Mouse (Mus musculus): ENCODE data around the gene Unc13a. TPM values are rescaled to one million over a fixed set of nuclear protein-coding genes. Genes with fewer than 3 reads are reported as not detected.

Unc13a gene
- polyA plus RNA-seq, 1 experiment from 2014 or later = 1.2 TPM

DNA sequence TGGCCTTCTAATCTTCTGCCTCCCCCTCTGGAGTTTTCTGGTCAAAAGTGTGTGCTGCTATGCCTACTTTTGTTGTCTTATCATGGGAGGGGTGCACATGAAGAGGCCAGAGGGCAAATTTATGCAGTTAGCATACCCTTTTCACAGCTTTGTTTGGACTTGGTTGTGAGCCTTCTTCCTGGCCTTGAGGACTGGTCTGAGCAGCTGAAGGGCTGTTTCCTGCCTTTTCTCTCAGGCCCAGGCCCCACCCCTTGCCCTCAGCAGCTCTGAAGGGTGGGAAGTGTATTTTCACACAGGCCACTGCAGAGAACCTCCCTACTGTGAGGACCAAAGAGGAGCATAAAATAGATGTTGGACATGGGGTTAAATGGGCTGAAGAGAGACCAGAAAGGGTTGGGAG is 6.0 kb upstream of the Unc13a start:
- H3K36me3 ChIP-seq (replicated peaks; ENCODE audit: control insufficient read depth, insufficient read depth, low read depth, low read length) = no peaks in the 10 kb centered on the region
- H3K4me2 ChIP-seq (ENCODE audit: low read depth, low read length) = no peak overlapping the region
- ATAC-seq (replicated peaks; ENCODE audit: insufficient number of reproducible peaks, low FRiP score, low TSS enrichment, low read depth) (no peak), DNase-seq (ENCODE audit: low spot score) (no peak)
- peaks cover 56% of the 10 kb centered on the region for H3K27me3 ChIP-seq (ENCODE audit: control insufficient read depth, insufficient read depth, low read length)
- H3K4me1 ChIP-seq (ENCODE audit: control insufficient read depth, insufficient read depth, low read length) = peaks cover 3% of the 10 kb centered on the region
- no peak overlapping the region for H3K9ac ChIP-seq (replicated peaks; ENCODE audit: low read length)
- H3K4me3 ChIP-seq (ENCODE audit: low read depth, low read length) = no peak overlapping the region
- no peak overlapping the region for H3K27ac ChIP-seq (replicated peaks; ENCODE audit: low read depth, low read length)
- H3K9me3 ChIP-seq (replicated peaks; ENCODE audit: control insufficient read depth, low read length) = no peaks in the 10 kb centered on the region

- Histone ChIP-seq H3K4me2 (ENCODE audit: low read depth, low read length) (peak overlapping the region; percentile 87; the same call in 1 of the 2 replicates), H3K4me3 (ENCODE audit: low read depth, low read length) (peak overlapping the region; percentile 57), H3K4me1 (ENCODE audit: control insufficient read depth, insufficient read depth, low read length) (peaks cover 3% of the 10 kb centered on the region), H3K9ac (replicated peaks; ENCODE audit: low read length) (peak overlapping the region; percentile 61), H3K27me3 (ENCODE audit: control insufficient read depth, insufficient read depth, low read length) (peaks cover 48% of the 10 kb centered on the region), H3K36me3 (replicated peaks; ENCODE audit: control insufficient read depth, insufficient read depth, low read depth, low read length) (no peaks in the 10 kb centered on the region), H3K9me3 (replicated peaks; ENCODE audit: control insufficient read depth, low read length) (no peaks in the 10 kb centered on the region), H3K27ac (replicated peaks; ENCODE audit: low read depth, low read length) (no peak overlapping the region)
- ATAC-seq (replicated peaks; ENCODE audit: insufficient number of reproducible peaks, low FRiP score, low TSS enrichment, low read depth) (no peak), DNase-seq (ENCODE audit: low spot score) (no peak)
- 54% methylated on average over 9 of the region's 9 CpGs for WGBS
Observed at GRCm38 (mm10) chr8:71676803-71677202, 5.2 kb upstream of the Unc13a start.

GRCm38 (mm10) chr8:71676020-71676741 is 4.6 kb upstream of the Unc13a start, which contains the start of gene Jak3:
Gene Jak3 (plus strand): TSS chr8:71676296.
- 2% methylated on average over 39 of the region's 40 CpGs for WGBS
- peak; percentile 62 for DNase-seq (ENCODE audit: low spot score)
- Histone ChIP-seq H3K4me3 (ENCODE audit: low read depth, low read length) (peak within 1 kb of the TSS; percentile 57), H3K9me3 (replicated peaks; ENCODE audit: control insufficient read depth, low read length) (no peaks in the 10 kb centered on the region), H3K27me3 (ENCODE audit: control insufficient read depth, insufficient read depth, low read length) (peaks cover 45% of the 10 kb centered on the region), H3K4me1 (ENCODE audit: control insufficient read depth, insufficient read depth, low read length) (peaks cover 5% of the 10 kb centered on the region), H3K27ac (replicated peaks; ENCODE audit: low read depth, low read length) (no peak within 1 kb of the TSS), H3K4me2 (ENCODE audit: low read depth, low read length) (peak within 1 kb of the TSS; percentile 87), H3K36me3 (replicated peaks; ENCODE audit: control insufficient read depth, insufficient read depth, low read depth, low read length) (no peaks in the 10 kb centered on the region), H3K9ac (replicated peaks; ENCODE audit: low read length) (peak within 1 kb of the TSS; percentile 61)
- no peak for ATAC-seq (replicated peaks; ENCODE audit: insufficient number of reproducible peaks, low FRiP score, low TSS enrichment, low read depth)

DNA sequence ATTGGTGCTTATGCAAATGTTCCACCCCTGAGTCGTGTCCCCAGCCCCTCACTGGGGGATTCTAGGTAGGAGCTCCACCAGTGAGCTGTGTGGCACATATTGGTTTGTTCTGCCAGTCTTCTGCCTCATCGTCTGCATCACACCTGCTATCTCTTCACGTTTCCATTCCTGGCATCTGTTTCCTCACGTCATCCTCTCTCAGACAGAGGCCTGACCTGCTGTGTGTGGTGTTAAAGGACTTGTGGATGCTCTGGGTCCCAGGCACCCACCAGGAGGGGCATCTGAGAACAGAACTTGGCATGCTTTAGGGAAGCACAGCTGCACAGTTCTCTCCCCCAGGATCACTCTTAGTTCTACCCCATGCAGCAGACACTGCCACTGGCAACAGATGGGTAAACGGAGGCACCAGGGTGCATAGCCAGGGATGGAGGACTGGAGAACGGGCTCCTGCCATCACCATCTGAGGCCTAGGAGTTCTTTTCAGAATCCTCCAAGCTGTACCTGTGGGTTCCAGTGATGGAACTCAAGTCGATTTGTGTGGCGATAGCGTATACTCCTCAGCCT is 4.0 kb upstream of the Unc13a start:
- Histone ChIP-seq H3K36me3 (replicated peaks; ENCODE audit: control insufficient read depth, insufficient read depth, low read depth, low read length) (no peaks in the 10 kb centered on the region), H3K4me1 (ENCODE audit: control insufficient read depth, insufficient read depth, low read length) (peaks cover 5% of the 10 kb centered on the region), H3K27ac (replicated peaks; ENCODE audit: low read depth, low read length) (no peak overlapping the region), H3K9me3 (replicated peaks; ENCODE audit: control insufficient read depth, low read length) (no peaks in the 10 kb centered on the region), H3K9ac (replicated peaks; ENCODE audit: low read length) (no peak overlapping the region; the same call in 1 of the 2 replicates), H3K27me3 (ENCODE audit: control insufficient read depth, insufficient read depth, low read length) (peaks cover 43% of the 10 kb centered on the region), H3K4me2 (ENCODE audit: low read depth, low read length) (no peak overlapping the region; the same call in 1 of the 2 replicates), H3K4me3 (ENCODE audit: low read depth, low read length) (no peak overlapping the region)
- ATAC-seq (replicated peaks; ENCODE audit: insufficient number of reproducible peaks, low FRiP score, low TSS enrichment, low read depth) (no peak), DNase-seq (ENCODE audit: low spot score) (no peak)
- 27% methylated on average over 9 of the region's 9 CpGs for WGBS

GRCm38 (mm10) chr8:71674071-71674470 is 2.5 kb upstream of the Unc13a start:
- H3K9me3 ChIP-seq (replicated peaks; ENCODE audit: control insufficient read depth, low read length) = no peaks in the 10 kb centered on the region
- no peak overlapping the region for H3K4me3 ChIP-seq (ENCODE audit: low read depth, low read length)
- H3K9ac ChIP-seq (replicated peaks; ENCODE audit: low read length) = no peak overlapping the region
- peaks cover 36% of the 10 kb centered on the region for H3K27me3 ChIP-seq (ENCODE audit: control insufficient read depth, insufficient read depth, low read length)
- no peaks in the 10 kb centered on the region for H3K36me3 ChIP-seq (replicated peaks; ENCODE audit: control insufficient read depth, insufficient read depth, low read depth, low read length)
- H3K4me1 ChIP-seq (ENCODE audit: control insufficient read depth, insufficient read depth, low read length) = 0 out of 2 replicates have a peak, but pooled peaks cover 3% of the 10 kb centered on the region
- H3K27ac ChIP-seq (replicated peaks; ENCODE audit: low read depth, low read length) = no peak overlapping the region
- DNase-seq (ENCODE audit: low spot score) (no peak), ATAC-seq (replicated peaks; ENCODE audit: insufficient number of reproducible peaks, low FRiP score, low TSS enrichment, low read depth) (no peak)
- 82% methylated on average over 2 of the region's 2 CpGs for WGBS
- H3K4me2 ChIP-seq (ENCODE audit: low read depth, low read length) = no peak overlapping the region

GRCm38 (mm10) chr8:71672168-71672735 is 695 bp upstream of the Unc13a start:
- no peaks in the 10 kb centered on the region for H3K36me3 ChIP-seq (replicated peaks; ENCODE audit: control insufficient read depth, insufficient read depth, low read depth, low read length)
- DNase-seq (ENCODE audit: low spot score) (no peak), ATAC-seq (replicated peaks; ENCODE audit: insufficient number of reproducible peaks, low FRiP score, low TSS enrichment, low read depth) (no peak)
- H3K4me3 ChIP-seq (ENCODE audit: low read depth, low read length) = no peak overlapping the region; the same call in 1 of the 2 replicates
- H3K27me3 ChIP-seq (ENCODE audit: control insufficient read depth, insufficient read depth, low read length) = peaks cover 26% of the 10 kb centered on the region
- no peak overlapping the region for H3K9ac ChIP-seq (replicated peaks; ENCODE audit: low read length)
- 63% methylated on average over 6 of the region's 6 CpGs for WGBS
- H3K4me2 ChIP-seq (ENCODE audit: low read depth, low read length) = no peak overlapping the region; the same call in 1 of the 2 replicates
- H3K4me1 ChIP-seq (ENCODE audit: control insufficient read depth, insufficient read depth, low read length) = 0 out of 2 replicates have a peak, but pooled peaks cover 3% of the 10 kb centered on the region
- H3K9me3 ChIP-seq (replicated peaks; ENCODE audit: control insufficient read depth, low read length) = no peaks in the 10 kb centered on the region
- no peak overlapping the region for H3K27ac ChIP-seq (replicated peaks; ENCODE audit: low read depth, low read length)

- H3K4me1 ChIP-seq (ENCODE audit: control insufficient read depth, insufficient read depth, low read length) = peaks cover 3% of the 10 kb centered on the region; the same call in 1 of the 2 replicates
- peaks cover 26% of the 10 kb centered on the region for H3K27me3 ChIP-seq (ENCODE audit: control insufficient read depth, insufficient read depth, low read length)
- H3K9ac ChIP-seq (replicated peaks; ENCODE audit: low read length) = peak overlapping the region; percentile 14; the same call in 1 of the 2 replicates
- no peak overlapping the region for H3K27ac ChIP-seq (replicated peaks; ENCODE audit: low read depth, low read length)
- H3K4me2 ChIP-seq (ENCODE audit: low read depth, low read length) = peak overlapping the region; percentile 93
- peak overlapping the region; percentile 44 for H3K4me3 ChIP-seq (ENCODE audit: low read depth, low read length)
- DNase-seq (ENCODE audit: low spot score) (peak; percentile 79), ATAC-seq (replicated peaks; ENCODE audit: insufficient number of reproducible peaks, low FRiP score, low TSS enrichment, low read depth) (peak; percentile 55)
- no peaks in the 10 kb centered on the region for H3K9me3 ChIP-seq (replicated peaks; ENCODE audit: control insufficient read depth, low read length)
- H3K36me3 ChIP-seq (replicated peaks; ENCODE audit: control insufficient read depth, insufficient read depth, low read depth, low read length) = no peaks in the 10 kb centered on the region
- under 1% methylated on average over 54 of the region's 64 CpGs for WGBS
Observed at GRCm38 (mm10) chr8:71670621-71671548, 672 bp downstream of the Unc13a start.

Measured in embryonic facial prominence, embryonic 11.5 days (tissue).